In the genomic region with DNA sequence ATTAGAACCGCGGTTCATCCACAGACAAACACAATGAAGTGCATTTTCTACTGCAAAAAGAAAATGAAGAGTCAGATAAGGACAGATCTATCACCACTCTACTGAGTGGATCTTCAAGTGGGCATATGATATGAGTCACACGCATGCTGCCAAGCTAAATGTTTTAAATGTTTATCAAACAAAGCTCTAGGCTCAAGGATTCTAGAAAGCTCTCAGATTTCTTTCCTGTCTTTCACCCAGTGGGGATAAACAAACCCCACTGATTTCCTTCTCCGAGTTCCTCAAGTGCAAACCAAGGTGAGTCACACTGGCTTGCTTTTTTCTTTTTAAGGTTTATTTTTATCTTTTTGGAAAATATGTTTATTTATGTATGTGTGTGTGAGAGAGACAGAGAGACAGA, we compare ENCODE assay signal across 26 mouse cellular contexts.
A peak's percentile ranks its signal among the peaks of the same experiment; 100 is the strongest.
DNase-seq lines count a peak whose midpoint lies in the region; ATAC-seq and TF ChIP-seq lines count a peak whose summit lies in the region.
"Had no signal": no experiment of that assay in that cellular context is flagged by ENCODE, and none has a peak within 500 bp of the region (broad histone marks: within the 10 kb centered on the region; RNA-seq: fewer than 3 reads in every experiment).

No protein-coding gene starts in this region.

- no peak overlapping the region for H3K27ac ChIP-seq in lung, postnatal 0 days (ENCODE audit: low read length)
- H3K27ac ChIP-seq: gastrocnemius, adult 2 months; heart, embryonic 10.5 days; heart, embryonic 13.5 days; hindbrain, embryonic 14.5 days; hindbrain, postnatal 0 days had no signal

- H3K27me3 ChIP-seq in lung, postnatal 0 days (replicated peaks; ENCODE audit: insufficient read depth, low read length) = no peaks in the 10 kb centered on the region
- H3K27me3 ChIP-seq: heart, embryonic 13.5 days had no signal

- TF ChIP-seq EP300 in lung, postnatal 0 days (IDR thresholded peaks at IDR 0.05) = peak; percentile 48; the same call in 1 of the 2 replicates

- H3K36me3 ChIP-seq in lung, postnatal 0 days (ENCODE audit: insufficient read depth, low read length) = no peaks in the 10 kb centered on the region
- H3K36me3 ChIP-seq: heart, embryonic 10.5 days; heart, embryonic 13.5 days had no signal

- H3K9ac ChIP-seq in lung, postnatal 0 days (replicated peaks; ENCODE audit: low read depth) = no peak overlapping the region
- H3K9ac ChIP-seq: forebrain, postnatal 0 days; heart, embryonic 13.5 days; hindbrain, embryonic 14.5 days had no signal

- no peaks in the 10 kb centered on the region for H3K9me3 ChIP-seq in lung, postnatal 0 days (ENCODE audit: low read length)
- H3K9me3 ChIP-seq: heart, embryonic 10.5 days; heart, embryonic 13.5 days had no signal

- 0 out of 2 replicates have a peak overlapping the region, but pooled peaks have one; percentile 14 for H3K4me2 ChIP-seq in lung, postnatal 0 days (replicated peaks; ENCODE audit: low read depth, low read length)
- H3K4me2 ChIP-seq: heart, embryonic 13.5 days; hindbrain, embryonic 14.5 days had no signal

- H3K4me1 ChIP-seq in lung, postnatal 0 days (ENCODE audit: insufficient read depth, low read depth, low read length) = no peaks in the 10 kb centered on the region
- H3K4me1 ChIP-seq: heart, embryonic 10.5 days had no signal

- intact Hi-C loops in left cerebral cortex, postnatal 4 days (cut with DNase I) = no loop called here

- peak; percentile 33 for ATAC-seq in lung, postnatal 0 days
- ATAC-seq: forebrain, embryonic 14.5 days; forebrain, postnatal 0 days; hindbrain, postnatal 0 days; inflammation-experienced regulatory T-cells, adult 6 months; intestine, embryonic 16.5 days had no signal

- no peak overlapping the region for H3K4me3 ChIP-seq in lung, postnatal 0 days (ENCODE audit: low read depth, low read length)
- H3K4me3 ChIP-seq: gastrocnemius, adult 2 months; heart, embryonic 10.5 days; heart, embryonic 13.5 days had no signal

- TF ChIP-seq CTCF in lung, postnatal 0 days (IDR thresholded peaks at IDR 0.05) = no peak

- 35% methylated on average over 4 of the region's 4 CpGs for WGBS in lung, postnatal 0 days

- peak; percentile 64 for DNase-seq in lung, postnatal 0 days (ENCODE audit: low spot score)
- DNase-seq in lung, postnatal 4 days = no peak
- DNase-seq in 3T3-L1 (ENCODE audit: low read depth, low spot score) (peak; percentile 53), NIH3T3 (ENCODE audit: low read depth) (peak; percentile 56)
- DNase-seq in left cerebral cortex, postnatal 4 days = no peak
- DNase-seq in retina, embryonic 14.5 days (ENCODE audit: low spot score) = no peak
- DNase-seq: adrenal gland, adult 2 months; adrenal gland, postnatal 14 days; cerebellum, adult 11-12 months; cerebellum, adult 8-10 months; cerebellum, postnatal 10 days; cerebellum, postnatal 36 days; embryo, embryonic 11 days; forebrain, postnatal 0 days; gastrocnemius, adult 2 months; gastrocnemius, postnatal 14 days; heart, adult 18-20 months; heart, postnatal 14 days; heart, postnatal 4 days had no signal

Comparison
In these comparisons a context has a peak if more than half of its experiments do, and no peak if none do; other contexts are left out.
1. DNase-seq: peak in lung, postnatal 0 days (single experiment), 3T3-L1 (single experiment) and NIH3T3 (single experiment); none in lung, postnatal 4 days (0 of 2), left cerebral cortex, postnatal 4 days (single experiment) and retina, embryonic 14.5 days (single experiment).